Mouse (Mus musculus) thymus, adult 2 months (tissue): ENCODE measurements around the gene Gm17018. TPM values are rescaled to one million over a fixed set of nuclear protein-coding genes. Genes with fewer than 3 reads are reported as not detected.

Experiments used
- DNase-seq: peaks from one replicate; pipeline ENCODE4 v3.0.0; 2021
- H3K27ac ChIP-seq: fragments of 200-500 bp; 2 replicates; pipeline ENCODE4 v1.5.1; 2012; ENCODE audit warnings: low read length, control low read depth; ENCODE audit not compliant: control insufficient read depth, insufficient read depth
- H3K27me3 ChIP-seq: fragments of 200-500 bp; 2 replicates; pipeline ENCODE4 v1.6.1; 2012; ENCODE audit warnings: mild to moderate bottlenecking, low read length, moderate library complexity, mixed read lengths; ENCODE audit not compliant: control insufficient read depth, insufficient read depth
- H3K36me3 ChIP-seq: fragments of 200-500 bp; 2 replicates; pipeline ENCODE4 v1.6.1; 2012; ENCODE audit warnings: mild to moderate bottlenecking, low read length, moderate library complexity; ENCODE audit not compliant: control insufficient read depth, insufficient read depth
- H3K4me1 ChIP-seq: fragments of 200-500 bp; replicated peaks from 2 replicates; pipeline ENCODE4 v1.6.1; 2012; ENCODE audit warnings: low read length; ENCODE audit not compliant: control insufficient read depth, insufficient read depth
- H3K4me3 ChIP-seq: fragments of 200-500 bp; 2 replicates; pipeline ENCODE4 v1.5.1; 2012; ENCODE audit warnings: mild to moderate bottlenecking, low read length, control low read depth, moderate library complexity; ENCODE audit not compliant: control insufficient read depth, insufficient read depth
- CTCF ChIP-seq: fragments of 200-500 bp; IDR thresholded peaks from 2 replicates; pipeline ENCODE4 v1.5.1; 2012; ENCODE audit warnings: mild to moderate bottlenecking, control low read depth, low read length, moderate library complexity, borderline replicate concordance; ENCODE audit not compliant: control insufficient read depth, poor library complexity, insufficient read depth; ENCODE audit errors: extremely low read depth
- POLR2A ChIP-seq: fragments of 200-500 bp; IDR thresholded peaks from 2 replicates; pipeline ENCODE4 v1.6.1; 2012; ENCODE audit warnings: mild to moderate bottlenecking, low read length, control low read depth, moderate library complexity; ENCODE audit not compliant: control insufficient read depth, poor library complexity, insufficient read depth; ENCODE audit errors: extremely low read depth
- WGBS: fragments of 180-500 bp; shearing (Covaris S2); methylation state at CpG from one replicate; pipeline ENCODE4 v1.1.7; 2018; 5-methylcytosine and 5-hydroxymethylcytosine counted together
- polyA plus RNA-seq: library from polyadenylated mRNA; depleted of rRNA; stranded (reverse); fragments of >200 nt; gene quantifications from 2 replicates; pipeline ENCODE4 v1.2.3, GENCODE M21; 2012

Gene Gm17018
- polyA plus RNA-seq, 1 experiment: 11.9 TPM

DNA sequence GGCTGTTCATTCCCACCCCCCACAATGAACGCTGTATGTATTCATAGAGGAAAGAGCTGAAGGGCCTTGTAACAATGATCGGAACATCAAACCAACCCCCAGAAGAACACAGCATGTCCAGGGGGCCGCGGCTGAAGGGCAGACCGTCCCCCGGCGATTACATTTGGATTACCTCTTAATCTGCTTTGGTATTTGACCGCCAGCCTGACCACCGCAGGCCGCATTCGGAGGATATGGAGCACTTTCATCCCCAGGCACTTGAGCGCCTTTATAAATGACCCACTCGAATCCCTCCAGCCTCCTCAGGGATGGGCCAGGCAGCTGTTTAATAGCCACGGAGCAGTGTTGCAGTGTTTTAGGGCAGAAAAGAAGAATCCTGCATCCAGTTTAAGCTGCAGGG is 7.0 kb downstream of the Gm17018 start:
- 98% methylated on average over 14 of the region's 14 CpGs for WGBS
- H3K4me1 ChIP-seq: peaks cover 6% of the 10 kb centered on the region

DNA sequence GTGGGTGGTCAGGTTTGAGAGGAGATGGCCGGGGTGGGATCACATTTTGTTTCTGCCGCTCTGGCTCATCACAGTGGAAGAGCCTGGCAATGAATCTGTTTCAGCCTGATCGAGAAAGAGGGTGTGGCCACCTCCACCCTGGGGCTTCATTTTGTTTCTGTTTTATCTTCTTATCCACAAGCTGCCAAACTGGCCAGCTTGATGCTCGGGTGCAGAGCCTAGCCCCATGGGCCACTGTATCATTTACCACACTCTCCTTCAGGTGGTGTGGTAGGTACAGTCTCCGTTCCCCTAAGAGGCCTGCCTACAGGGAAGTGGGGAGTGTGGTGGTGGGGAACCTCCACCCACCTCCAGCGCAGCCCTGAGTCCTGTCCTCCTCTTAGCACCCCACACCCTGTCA is 12.6 kb downstream of the Gm17018 start:
- Histone ChIP-seq H3K36me3 (no peaks in the 10 kb centered on the region), H3K4me1 (peaks cover 39% of the 10 kb centered on the region), H3K27me3 (no peaks in the 10 kb centered on the region), H3K4me3 (no peak overlapping the region), H3K27ac (no peak overlapping the region)
- TF ChIP-seq POLR2A: no peak
- no peak for TF ChIP-seq CTCF
- DNase-seq: no peak
- 90% methylated on average over 6 of the region's 6 CpGs for WGBS

More for the DNA sequence above, 7.0 kb downstream of the Gm17018 start:
- no peak overlapping the region for H3K27ac ChIP-seq
- H3K36me3 ChIP-seq: no peaks in the 10 kb centered on the region
- DNase-seq: no peak
- no peaks in the 10 kb centered on the region for H3K27me3 ChIP-seq
- no peak overlapping the region for H3K4me3 ChIP-seq
- TF ChIP-seq CTCF (no peak), POLR2A (no peak)

DNA sequence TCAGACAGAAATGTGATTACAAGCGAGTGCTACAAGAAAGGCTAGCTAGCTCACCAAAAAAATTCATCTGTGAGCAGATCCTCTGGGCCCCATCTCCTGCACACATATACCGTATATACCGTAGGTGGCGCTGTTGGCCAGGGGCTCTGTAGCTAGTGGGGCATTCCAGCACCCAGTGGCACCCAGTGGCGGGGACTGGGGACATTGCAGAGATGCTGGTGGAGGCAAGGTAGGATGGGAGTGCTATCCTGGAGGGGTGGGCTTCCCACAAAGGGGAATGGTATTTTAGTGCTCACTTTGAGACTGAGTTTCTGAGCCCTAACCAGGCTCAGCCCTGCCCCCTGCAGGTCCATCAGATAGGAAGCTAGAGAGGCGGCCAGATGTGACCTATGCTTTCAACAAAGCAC is 13.4 kb downstream of the Gm17018 start:
- WGBS: 20% methylated on average over 6 of the region's 6 CpGs

DNA sequence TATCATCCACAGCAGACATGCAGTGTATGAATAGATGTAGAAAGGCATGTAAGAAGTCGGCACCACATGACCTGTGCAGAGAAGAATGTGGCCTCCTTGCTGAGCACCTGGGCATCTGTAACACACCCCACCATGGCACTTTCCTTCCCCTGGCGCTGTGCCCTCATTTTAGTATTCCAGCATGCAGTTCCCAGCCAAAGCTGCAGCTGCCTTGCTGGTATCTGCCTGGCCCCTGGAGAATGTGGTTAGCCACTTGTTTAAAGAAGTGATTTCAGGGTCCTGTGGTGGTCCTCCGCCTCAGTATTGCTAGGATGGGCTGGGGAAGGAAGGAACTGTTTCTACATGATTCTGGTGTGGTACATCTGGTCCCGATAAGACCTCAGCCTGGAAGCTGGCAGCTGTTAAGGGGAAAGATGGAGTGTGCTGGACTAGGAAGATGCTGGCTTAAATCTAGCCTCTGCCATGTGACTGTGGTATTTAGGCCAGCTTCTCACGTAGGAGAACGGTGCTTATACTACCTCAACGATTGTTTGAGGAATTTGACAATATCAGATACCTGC is 14.0 kb downstream of the Gm17018 start:
- H3K4me3 ChIP-seq: no peak overlapping the region
- H3K27ac ChIP-seq: peak overlapping the region; percentile 68
- H3K36me3 ChIP-seq: no peaks in the 10 kb centered on the region

More for the DNA sequence above, 13.4 kb downstream of the Gm17018 start:
- Histone ChIP-seq H3K27ac (no peak overlapping the region), H3K27me3 (no peaks in the 10 kb centered on the region), H3K36me3 (no peaks in the 10 kb centered on the region), H3K4me1 (peaks cover 46% of the 10 kb centered on the region), H3K4me3 (no peak overlapping the region)
- DNase-seq: peak; percentile 87
- TF ChIP-seq POLR2A (no peak), CTCF (peak; percentile 100)

DNA sequence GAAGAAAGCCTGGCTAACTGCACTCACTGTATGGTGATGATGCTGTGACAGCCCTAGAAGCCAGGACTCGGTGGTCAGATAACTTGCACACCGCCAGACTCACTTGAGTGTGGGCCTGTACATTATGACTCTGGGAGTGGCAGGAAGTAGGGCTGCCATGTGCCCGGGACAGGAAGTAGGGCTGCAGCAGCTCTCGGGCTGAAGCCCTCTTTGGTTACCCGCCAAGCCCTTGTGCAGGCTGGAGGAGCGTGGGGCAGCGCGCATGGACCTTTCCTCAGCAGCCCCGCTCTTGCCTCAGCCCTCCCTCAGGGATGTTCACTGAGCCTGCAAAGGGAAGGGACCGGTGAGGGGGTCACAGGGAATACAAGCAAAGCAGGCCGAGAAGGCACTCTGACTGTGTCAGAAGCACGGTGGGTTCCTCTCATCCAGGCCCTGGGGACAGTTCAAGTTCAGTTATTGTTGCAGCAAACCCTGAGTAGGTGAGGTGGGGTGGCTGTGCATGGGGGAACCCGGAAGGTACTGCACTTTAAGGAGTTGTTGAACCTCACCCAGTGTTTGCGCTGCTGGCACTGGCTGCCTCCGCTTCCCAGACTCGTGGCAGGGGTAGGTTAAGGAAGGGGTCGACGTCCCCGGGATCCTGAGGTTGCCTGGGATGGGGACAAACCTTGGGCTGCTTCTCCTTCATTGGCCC is 14.7 kb downstream of the Gm17018 start:
- Histone ChIP-seq H3K4me3 (peak overlapping the region; percentile 45), H3K27me3 (no peaks in the 10 kb centered on the region), H3K36me3 (no peaks in the 10 kb centered on the region), H3K27ac (peak overlapping the region; percentile 83), H3K4me1 (peaks cover 52% of the 10 kb centered on the region)
- 16% methylated on average over 19 of the region's 19 CpGs for WGBS
- DNase-seq: peak; percentile 70
- TF ChIP-seq POLR2A: 0 out of 2 replicates have a peak, but pooled peaks have one; percentile 47
- 0 out of 2 replicates have a peak, but pooled peaks have one; percentile 7 for TF ChIP-seq CTCF

More for the DNA sequence above, 14.0 kb downstream of the Gm17018 start:
- no peaks in the 10 kb centered on the region for H3K27me3 ChIP-seq
- no peak for TF ChIP-seq POLR2A
- TF ChIP-seq CTCF: no peak
- no peak for DNase-seq
- 47% methylated on average over 7 of the region's 7 CpGs for WGBS
- H3K4me1 ChIP-seq: peaks cover 52% of the 10 kb centered on the region

DNA sequence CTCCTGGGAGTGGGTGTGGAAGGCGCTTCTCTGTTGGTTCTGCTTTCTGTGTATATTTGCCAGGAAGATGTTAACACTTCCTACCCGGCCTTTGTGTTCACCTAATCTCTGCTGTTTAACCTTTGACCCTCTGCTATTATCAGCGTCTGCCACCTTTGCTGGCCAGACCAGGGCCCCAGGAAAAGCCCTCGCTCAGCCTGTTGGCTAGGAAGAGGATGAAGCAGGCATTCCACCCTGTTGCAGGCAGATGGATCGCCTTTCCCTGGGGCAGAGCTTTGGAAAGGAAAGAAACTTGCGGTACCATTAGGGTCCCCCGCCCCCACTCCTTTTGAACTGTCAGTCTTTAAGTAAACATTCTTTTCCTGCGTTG is 15.2 kb downstream of the Gm17018 start:
- DNase-seq: peak; percentile 24
- Histone ChIP-seq H3K27me3 (no peaks in the 10 kb centered on the region), H3K27ac (peak overlapping the region; percentile 83), H3K4me1 (peaks cover 52% of the 10 kb centered on the region), H3K4me3 (peak overlapping the region; percentile 45), H3K36me3 (no peaks in the 10 kb centered on the region)
- 48% methylated on average over 8 of the region's 8 CpGs for WGBS
- TF ChIP-seq POLR2A (no peak), CTCF (no peak)
